Mouse (Mus musculus) lung, embryonic 14.5 days (tissue): ENCODE measurements at regions not wholly inside any gene's neighbourhood (a gene's known extent, or its start where the extent isn't known, plus 50 kb on each side); places are given as distances from the start of the nearest gene placed in this dataset.

ENCODE experiments used
- ATAC-seq: fragments of 200-750 bp; cut with Nextera tagmentation; 2 replicates; pipeline ENCODE4 v1.8.0; 2017; ENCODE audit warnings: mild to moderate bottlenecking, moderate TSS enrichment, moderate library complexity; ENCODE audit not compliant: insufficient read depth
- DNase-seq: peaks from one replicate; pipeline ENCODE4 v3.0.0-alpha.2; 2015
- H3K27ac ChIP-seq: fragments of 300-500 bp; sonication (generic); 2 replicates; pipeline ENCODE4 v1.5.1; 2014; ENCODE audit warnings: low read depth, mild to moderate bottlenecking, moderate library complexity
- H3K27me3 ChIP-seq: fragments of 300-500 bp; sonication (generic); 2 replicates; pipeline ENCODE4 v1.6.1; 2014; ENCODE audit warnings: low read length, control low read depth; ENCODE audit not compliant: insufficient read depth
- H3K36me3 ChIP-seq: fragments of 300-500 bp; sonication (generic); 2 replicates; pipeline ENCODE4 v1.6.1; 2014; ENCODE audit warnings: control low read depth; ENCODE audit not compliant: insufficient read depth
- H3K4me1 ChIP-seq: fragments of 300-500 bp; sonication (generic); 2 replicates; pipeline ENCODE4 v1.6.1; 2014; ENCODE audit warnings: antibody characterized with exemption, control low read depth; ENCODE audit not compliant: insufficient read depth
- H3K4me2 ChIP-seq: fragments of 300-500 bp; sonication (generic); 2 replicates; pipeline ENCODE4 v1.6.1; 2014; ENCODE audit warnings: mild to moderate bottlenecking
- H3K4me3 ChIP-seq: fragments of 300-500 bp; sonication (generic); 2 replicates; pipeline ENCODE4 v1.5.1; 2014; ENCODE audit warnings: low read depth, low read length
- H3K9ac ChIP-seq: fragments of 300-500 bp; sonication (generic); 2 replicates; pipeline ENCODE4 v1.6.1; 2014
- H3K9me3 ChIP-seq: fragments of 300-500 bp; sonication (generic); 2 replicates; pipeline ENCODE4 v1.6.1; 2016; ENCODE audit warnings: low read depth, low read length, control low read depth
- CTCF ChIP-seq: IDR thresholded peaks from 2 replicates; pipeline ENCODE4 v1.5.1; 2016; ENCODE audit warnings: antibody characterized with exemption, low read depth
- WGBS: fragments of 180-500 bp; shearing (Covaris S2); extraction: QIAGEN DNeasy Blood & Tissue Kit; methylation state at CpG from one replicate; pipeline ENCODE4 v1.1.7; 2014; 5-methylcytosine and 5-hydroxymethylcytosine counted together

DNA sequence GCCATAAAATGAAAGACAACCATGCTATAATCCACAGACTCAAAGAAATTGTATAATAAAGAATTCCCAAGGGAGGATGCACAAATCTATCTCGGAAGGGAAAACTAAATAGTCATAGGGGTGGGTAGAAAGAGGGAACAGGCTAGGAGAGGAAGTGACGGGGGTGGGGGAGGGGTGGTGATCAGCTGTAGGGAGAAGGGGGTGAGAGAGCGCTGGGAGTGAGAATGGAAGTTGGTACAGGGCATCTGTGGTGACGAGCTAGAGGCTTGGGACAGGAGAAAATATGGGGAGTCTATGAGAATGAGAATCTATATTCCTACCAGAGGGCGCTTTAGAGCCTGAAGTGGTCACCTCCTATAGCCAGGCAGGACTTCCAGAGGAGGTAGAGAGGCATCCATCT lies 229.2 kb upstream of the Zeb2 start:
- H3K9me3 ChIP-seq = no peaks in the 10 kb centered on the region
- H3K4me1 ChIP-seq = no peaks in the 10 kb centered on the region
- no peaks in the 10 kb centered on the region for H3K27me3 ChIP-seq
- no peak for DNase-seq
- H3K4me3 ChIP-seq = no peak overlapping the region
- no peak for ATAC-seq
- H3K36me3 ChIP-seq = no peaks in the 10 kb centered on the region
- no peak overlapping the region for H3K27ac ChIP-seq
- no peak overlapping the region for H3K4me2 ChIP-seq
- no peak overlapping the region for H3K9ac ChIP-seq
- WGBS = 77% methylated on average over 5 of the region's 5 CpGs
- no peak for TF ChIP-seq CTCF

DNA sequence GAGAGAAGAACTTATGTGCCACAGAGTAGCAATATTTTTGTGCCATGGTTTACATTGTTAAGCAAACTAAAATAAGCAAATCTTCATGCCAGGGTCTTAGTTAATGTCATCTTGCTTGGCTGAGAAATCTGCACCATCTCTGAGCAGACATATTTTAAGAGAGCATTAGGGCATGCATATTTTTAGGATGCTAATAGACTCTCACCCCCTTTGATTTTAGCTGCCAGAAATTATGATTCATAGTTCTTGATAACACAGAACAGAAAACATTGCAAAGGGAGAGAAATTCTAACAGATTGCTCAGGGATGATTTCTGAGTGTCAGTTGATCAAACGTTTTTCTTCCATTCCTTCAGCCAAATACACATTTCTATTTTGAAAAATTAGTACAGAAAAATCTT lies 222.7 kb upstream of the Zeb2 start:
- Histone ChIP-seq H3K4me1 (peaks cover 2% of the 10 kb centered on the region; the same call in 1 of the 2 replicates), H3K9me3 (no peaks in the 10 kb centered on the region), H3K9ac (no peak overlapping the region), H3K4me2 (no peak overlapping the region), H3K36me3 (no peaks in the 10 kb centered on the region), H3K4me3 (no peak overlapping the region), H3K27ac (no peak overlapping the region), H3K27me3 (no peaks in the 10 kb centered on the region)
- 43% methylated on average over 1 of the region's 1 CpGs for WGBS
- no peak for TF ChIP-seq CTCF
- DNase-seq (peak; percentile 18), ATAC-seq (no peak)

- H3K4me1 ChIP-seq = peaks cover 2% of the 10 kb centered on the region; the same call in 1 of the 2 replicates
- DNase-seq (peak; percentile 70), ATAC-seq (peak; percentile 54; the same call in 1 of the 2 replicates)
- H3K27ac ChIP-seq = no peak overlapping the region
- no peak overlapping the region for H3K4me3 ChIP-seq
- no peaks in the 10 kb centered on the region for H3K36me3 ChIP-seq
- H3K9me3 ChIP-seq = no peaks in the 10 kb centered on the region
- H3K4me2 ChIP-seq = no peak overlapping the region
- no peak for TF ChIP-seq CTCF
- no peak overlapping the region for H3K9ac ChIP-seq
- H3K27me3 ChIP-seq = no peaks in the 10 kb centered on the region
Measured at GRCm38 (mm10) chr2:45338809-45339208, 221.6 kb upstream of the Zeb2 start.

- H3K9ac ChIP-seq = no peak overlapping the region
- H3K27ac ChIP-seq = no peak overlapping the region
- no peaks in the 10 kb centered on the region for H3K36me3 ChIP-seq
- WGBS = 80% methylated on average over 4 of the region's 4 CpGs
- no peaks in the 10 kb centered on the region for H3K9me3 ChIP-seq
- ATAC-seq (no peak), DNase-seq (no peak)
- no peak overlapping the region for H3K4me2 ChIP-seq
- no peaks in the 10 kb centered on the region for H3K27me3 ChIP-seq
- no peak overlapping the region for H3K4me3 ChIP-seq
- H3K4me1 ChIP-seq = no peaks in the 10 kb centered on the region
- no peak for TF ChIP-seq CTCF
Measured at GRCm38 (mm10) chr2:45316945-45317565, 199.9 kb upstream of the Zeb2 start.

- no peak for TF ChIP-seq CTCF
- Histone ChIP-seq H3K9me3 (no peaks in the 10 kb centered on the region), H3K4me1 (no peaks in the 10 kb centered on the region), H3K36me3 (no peaks in the 10 kb centered on the region), H3K27ac (no peak overlapping the region), H3K27me3 (no peaks in the 10 kb centered on the region), H3K4me3 (no peak overlapping the region), H3K9ac (no peak overlapping the region), H3K4me2 (no peak overlapping the region)
- WGBS = 51% methylated on average over 7 of the region's 7 CpGs
- ATAC-seq = peak; percentile 28; the same call in 1 of the 2 replicates
- DNase-seq = no peak
Measured at GRCm38 (mm10) chr2:45287530-45288009, 170.4 kb upstream of the Zeb2 start.

DNA sequence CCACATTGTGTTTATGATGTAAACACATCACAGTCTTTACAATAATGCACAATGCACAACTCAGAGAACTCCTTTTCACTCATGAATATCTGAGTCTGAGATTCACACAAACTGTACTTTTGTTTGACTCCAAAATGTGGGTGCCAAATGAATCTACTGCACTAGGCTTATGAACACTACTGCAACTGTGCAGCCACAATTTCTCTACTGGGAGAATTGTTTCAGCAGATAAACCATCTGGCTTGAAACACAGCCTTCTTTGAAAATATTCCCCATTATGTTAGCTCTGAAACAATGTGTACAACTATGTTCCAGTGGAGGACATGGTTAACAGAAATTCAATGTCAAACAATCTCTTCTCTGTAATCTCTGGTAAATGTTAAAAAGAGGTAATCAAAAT lies 166.6 kb upstream of the Zeb2 start:
- Histone ChIP-seq H3K4me1 (no peaks in the 10 kb centered on the region), H3K9ac (no peak overlapping the region), H3K27me3 (no peaks in the 10 kb centered on the region), H3K4me3 (no peak overlapping the region), H3K27ac (no peak overlapping the region), H3K4me2 (no peak overlapping the region), H3K9me3 (no peaks in the 10 kb centered on the region), H3K36me3 (no peaks in the 10 kb centered on the region)
- TF ChIP-seq CTCF = no peak
- DNase-seq (no peak), ATAC-seq (no peak)

GRCm38 (mm10) chr2:45279490-45279889 lies 162.3 kb upstream of the Zeb2 start:
- no peak for ATAC-seq
- H3K36me3 ChIP-seq = no peaks in the 10 kb centered on the region
- 74% methylated on average over 4 of the region's 4 CpGs for WGBS

DNA sequence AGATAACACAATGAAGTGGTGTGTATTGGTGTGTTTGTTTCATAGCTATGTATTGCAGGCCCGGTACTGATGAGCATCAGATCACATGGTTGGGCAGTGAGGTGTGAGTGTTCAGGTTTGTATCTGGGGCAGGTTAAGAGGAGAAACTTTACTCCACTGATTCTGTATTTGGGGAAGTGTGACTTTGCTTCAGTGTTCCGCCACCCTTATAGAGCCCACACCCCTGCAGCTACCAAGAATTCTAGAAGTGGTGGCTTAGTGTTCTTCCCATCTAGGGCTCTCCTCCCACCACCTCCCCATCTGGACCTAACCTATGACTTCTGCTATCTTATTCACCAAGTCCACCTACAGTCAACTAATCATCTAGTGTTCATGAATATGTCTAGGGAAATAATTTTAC lies 160.4 kb upstream of the Zeb2 start:
- no peak overlapping the region for H3K4me2 ChIP-seq
- 89% methylated on average over 2 of the region's 2 CpGs for WGBS
- no peak overlapping the region for H3K4me3 ChIP-seq
- ATAC-seq = no peak
- no peaks in the 10 kb centered on the region for H3K4me1 ChIP-seq
- no peak overlapping the region for H3K27ac ChIP-seq
- TF ChIP-seq CTCF = no peak
- no peak overlapping the region for H3K9ac ChIP-seq
- no peaks in the 10 kb centered on the region for H3K9me3 ChIP-seq
- no peak for DNase-seq
- H3K36me3 ChIP-seq = no peaks in the 10 kb centered on the region
- no peaks in the 10 kb centered on the region for H3K27me3 ChIP-seq

More at GRCm38 (mm10) chr2:45279490-45279889, 162.3 kb upstream of the Zeb2 start:
- DNase-seq = no peak
- Histone ChIP-seq H3K4me2 (no peak overlapping the region), H3K9ac (no peak overlapping the region), H3K4me3 (no peak overlapping the region), H3K4me1 (no peaks in the 10 kb centered on the region), H3K27me3 (no peaks in the 10 kb centered on the region), H3K9me3 (no peaks in the 10 kb centered on the region), H3K27ac (no peak overlapping the region)
- TF ChIP-seq CTCF = no peak
